Mouse (Mus musculus) WW6 (cell line): ENCODE results near the gene Carmil1.

Experiments used
- DNase-seq: peaks from one replicate; pipeline ENCODE4 v3.0.0-alpha.2; 2013; ENCODE audit warnings: low read depth, low spot score

The Carmil1 gene

GRCm38 (mm10) chr13:24260751-24261591, 19.6 kb downstream of the Carmil1 start:
- no peak for DNase-seq

- no peak for DNase-seq
These were observed 22.8 kb downstream of the Carmil1 start for GRCm38 (mm10) chr13:24257809-24258208.

GRCm38 (mm10) chr13:24253989-24254388, 26.6 kb downstream of the Carmil1 start:
- peak; percentile 9 for DNase-seq

GRCm38 (mm10) chr13:24253551-24253950, 27.0 kb downstream of the Carmil1 start:
- DNase-seq = no peak

- no peak for DNase-seq
These were observed 29.4 kb downstream of the Carmil1 start for GRCm38 (mm10) chr13:24251236-24251635.

- DNase-seq = no peak
These were observed 32.7 kb downstream of the Carmil1 start for GRCm38 (mm10) chr13:24247928-24248327.

- no peak for DNase-seq
These were observed 33.2 kb downstream of the Carmil1 start for GRCm38 (mm10) chr13:24247441-24247840.

GRCm38 (mm10) chr13:24246266-24246665, 34.3 kb downstream of the Carmil1 start:
- DNase-seq = no peak

GRCm38 (mm10) chr13:24244613-24245012, 36.0 kb downstream of the Carmil1 start:
- DNase-seq = no peak

- DNase-seq = no peak
These were observed 36.6 kb downstream of the Carmil1 start for GRCm38 (mm10) chr13:24243964-24244363.

- no peak for DNase-seq
These were observed 38.0 kb downstream of the Carmil1 start for GRCm38 (mm10) chr13:24242429-24243106.

GRCm38 (mm10) chr13:24241201-24241600, 39.4 kb downstream of the Carmil1 start:
- DNase-seq = no peak

- DNase-seq = no peak
These were observed 40.2 kb downstream of the Carmil1 start for GRCm38 (mm10) chr13:24240430-24240829.

GRCm38 (mm10) chr13:24238456-24239120, 42.0 kb downstream of the Carmil1 start:
- DNase-seq = no peak

GRCm38 (mm10) chr13:24236736-24237135, 43.9 kb downstream of the Carmil1 start:
- no peak for DNase-seq

GRCm38 (mm10) chr13:24232750-24233149, 47.8 kb downstream of the Carmil1 start:
- no peak for DNase-seq

GRCm38 (mm10) chr13:24231746-24232483, 48.7 kb downstream of the Carmil1 start:
- DNase-seq = no peak

- no peak for DNase-seq
These were observed 49.4 kb downstream of the Carmil1 start for GRCm38 (mm10) chr13:24231146-24231545.

GRCm38 (mm10) chr13:24230541-24231095, 50.0 kb downstream of the Carmil1 start:
- no peak for DNase-seq

GRCm38 (mm10) chr13:24223425-24224201, 57.0 kb downstream of the Carmil1 start:
- DNase-seq = no peak
